Mouse (Mus musculus) lung, postnatal 36 days (tissue): ENCODE measurements at regions not wholly inside any gene's neighbourhood (a gene's known extent, or its start where the extent isn't known, plus 50 kb on each side); places are given as distances from the start of the nearest gene placed in this dataset.

ENCODE experiments used
- DNase-seq: peaks from one replicate; pipeline ENCODE4 v3.0.0; 2022; ENCODE audit warnings: mixed read lengths

- no peak for DNase-seq
Observed at GRCm38 (mm10) chr3:118500234-118500633, 61.7 kb upstream of the Dpyd start.

GRCm38 (mm10) chr3:118507582-118508237 is 54.2 kb upstream of the Dpyd start:
- no peak for DNase-seq

- no peak for DNase-seq
Observed at GRCm38 (mm10) chr3:118510837-118511236, 51.1 kb upstream of the Dpyd start.

- DNase-seq, result no peak
Observed at GRCm38 (mm10) chr3:118511969-118512368, 50.0 kb upstream of the Dpyd start.
